Mouse (Mus musculus) lung, postnatal 14 days (tissue): ENCODE data around the gene Fhl5.
A peak's percentile ranks its signal among the peaks of the same experiment; 100 is the strongest.
"Not testable (repeated sequence)": the region's sequence is repeated elsewhere in the genome, so short reads cannot be mapped to it uniquely, and the experiment has no call there.

Experiments used
- DNase-seq: peaks from one replicate; pipeline ENCODE4 v3.0.0; 2021

Fhl5 gene

GRCm38 (mm10) chr4:25242776-25243175, at the start of gene Fhl5:
Fhl5 (minus strand) TSS chr4:25242876.
- no peak for DNase-seq

- DNase-seq = not testable (repeated sequence)
These were observed 42.3 kb upstream of the Fhl5 start for GRCm38 (mm10) chr4:25285002-25285401.

GRCm38 (mm10) chr4:25281671-25282038, 39.0 kb upstream of the Fhl5 start, which contains the start of gene Ufl1:
Ufl1 (minus strand) TSS chr4:25281821.
- DNase-seq = peak; percentile 97

GRCm38 (mm10) chr4:25280938-25281670, 38.4 kb upstream of the Fhl5 start:
- no peak for DNase-seq

GRCm38 (mm10) chr4:25272861-25273627, 30.4 kb upstream of the Fhl5 start:
- no peak for DNase-seq

- DNase-seq = no peak
These were observed 29.2 kb upstream of the Fhl5 start for GRCm38 (mm10) chr4:25271926-25272325.

GRCm38 (mm10) chr4:25267144-25267543, 24.5 kb upstream of the Fhl5 start:
- no peak for DNase-seq

GRCm38 (mm10) chr4:25257822-25258398, 15.2 kb upstream of the Fhl5 start:
- DNase-seq = no peak

- DNase-seq = not testable (repeated sequence)
These were observed 7.0 kb downstream of the Fhl5 start for GRCm38 (mm10) chr4:25235663-25236062.

- DNase-seq = not testable (repeated sequence)
These were observed 8.9 kb downstream of the Fhl5 start for GRCm38 (mm10) chr4:25233767-25234166.

GRCm38 (mm10) chr4:25232546-25232945, 10.1 kb downstream of the Fhl5 start:
- no peak for DNase-seq

- DNase-seq = no peak
These were observed 15.1 kb downstream of the Fhl5 start for GRCm38 (mm10) chr4:25227527-25227926.

GRCm38 (mm10) chr4:25221927-25222326, 20.7 kb downstream of the Fhl5 start:
- no peak for DNase-seq

GRCm38 (mm10) chr4:25213451-25213850, 29.2 kb downstream of the Fhl5 start:
- no peak for DNase-seq

- DNase-seq = no peak
These were observed 36.5 kb downstream of the Fhl5 start for GRCm38 (mm10) chr4:25206166-25206565.

- DNase-seq = no peak
These were observed 45.4 kb downstream of the Fhl5 start for GRCm38 (mm10) chr4:25197310-25197709.

GRCm38 (mm10) chr4:25179617-25180208, 63.0 kb downstream of the Fhl5 start:
- no peak for DNase-seq
